In the genomic region with DNA sequence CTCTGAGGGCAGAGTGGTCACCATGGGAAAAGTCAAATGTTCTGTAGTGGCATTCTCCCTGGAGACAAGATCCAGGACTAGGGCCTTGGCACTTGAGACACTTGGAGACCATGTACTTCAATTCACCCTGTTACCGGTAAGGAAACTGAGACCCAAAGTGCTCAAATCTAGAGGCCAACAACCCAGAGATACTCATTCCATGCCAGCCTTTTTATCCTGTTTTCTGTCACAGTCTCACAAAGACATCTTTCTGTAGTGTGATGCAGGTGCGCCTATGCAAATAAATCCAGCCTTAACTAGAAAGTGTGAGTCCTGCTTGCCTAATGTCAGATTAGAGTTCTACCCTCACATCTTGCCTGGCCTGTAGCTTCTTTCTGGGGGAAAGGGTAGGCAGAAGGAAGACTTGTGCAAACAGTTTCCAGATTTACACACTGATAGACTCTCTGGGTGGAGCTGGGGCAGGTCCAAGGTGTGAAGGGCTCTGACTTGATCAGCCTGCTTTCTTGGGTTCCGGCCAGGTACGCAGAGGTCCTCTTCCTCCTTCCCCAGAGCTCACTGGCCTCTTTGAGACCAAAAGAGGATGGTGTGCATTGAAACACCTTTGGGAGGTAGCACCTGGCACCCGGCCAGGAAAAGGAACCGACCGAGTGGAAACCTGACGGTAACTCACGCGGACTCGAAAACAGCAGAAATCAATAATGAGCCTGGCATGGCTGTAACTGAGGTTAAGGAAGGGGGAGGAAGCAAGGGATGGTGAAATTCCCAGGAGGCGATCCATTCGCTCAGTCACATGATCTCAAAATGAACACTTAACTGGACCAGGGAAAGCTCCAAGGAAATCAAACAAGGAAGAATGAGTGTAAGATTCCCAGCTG, we compare ENCODE assay signal across 8 mouse cellular contexts. TPM values are rescaled to one million over a fixed set of nuclear protein-coding genes. Genes with fewer than 3 reads are reported as not detected.
DNase-seq lines count a peak whose midpoint lies in the region.

No protein-coding gene starts in this region.

- DNase-seq in adrenal gland, postnatal 10 days, result peak; percentile 53
- DNase-seq in adrenal gland, postnatal 14 days, result no peak
- DNase-seq in cerebellum, adult 9-10 months, result peak; percentile 70
- DNase-seq in kidney, postnatal 4 days, result peak; percentile 67 to 77
- DNase-seq in retina, embryonic 14.5 days (ENCODE audit: low spot score), result peak; percentile 54
- DNase-seq in layer of hippocampus, postnatal 36 days, result no peak
- no peak for DNase-seq in thymus, postnatal 14 days
- no peak for DNase-seq in Muller cell, postnatal 12 days (ENCODE audit: inconsistent ontology term)

RNA-seq across cellular contexts. Expression of a gene that starts 13.2 kb away (rescaled TPM):
- 10 to 100 TPM; 35.3 to 48.5 TPM for total RNA-seq in adrenal gland, postnatal 10 days (2021)
- total RNA-seq in adrenal gland, postnatal 14 days (2021), result 40.6 and 46.3 TPM in 2 replicates
- total RNA-seq in layer of hippocampus, postnatal 36 days (2021), result 10 to 100 TPM; 31.8 to 41.9 TPM

Comparison
In these comparisons a context has a peak if more than half of its experiments do, and no peak if none do; other contexts are left out.
1. DNase-seq: peak in adrenal gland, postnatal 10 days (single experiment), cerebellum, adult 9-10 months (single experiment), kidney, postnatal 4 days (2 of 2) and retina, embryonic 14.5 days (single experiment); none in adrenal gland, postnatal 14 days (single experiment), layer of hippocampus, postnatal 36 days (0 of 2), thymus, postnatal 14 days (single experiment) and Muller cell, postnatal 12 days (single experiment).